Mouse (Mus musculus): ENCODE measurements around the gene Zpbp2. TPM values are rescaled to one million over a fixed set of nuclear protein-coding genes. Genes with fewer than 3 reads are reported as not detected.

Zpbp2 gene
- total RNA-seq (2021), result not detected

GRCm38 (mm10) chr11:98550975-98551828 is at the start of gene Zpbp2:
Zpbp2 (plus strand) TSS chr11:98551097.
- intact Hi-C loops (cut with DNase I), result loop anchor here (2.0 kb wide), 1 partner anchor 36 kb away; the partner anchor contains the start of gene Ormdl3

DNA sequence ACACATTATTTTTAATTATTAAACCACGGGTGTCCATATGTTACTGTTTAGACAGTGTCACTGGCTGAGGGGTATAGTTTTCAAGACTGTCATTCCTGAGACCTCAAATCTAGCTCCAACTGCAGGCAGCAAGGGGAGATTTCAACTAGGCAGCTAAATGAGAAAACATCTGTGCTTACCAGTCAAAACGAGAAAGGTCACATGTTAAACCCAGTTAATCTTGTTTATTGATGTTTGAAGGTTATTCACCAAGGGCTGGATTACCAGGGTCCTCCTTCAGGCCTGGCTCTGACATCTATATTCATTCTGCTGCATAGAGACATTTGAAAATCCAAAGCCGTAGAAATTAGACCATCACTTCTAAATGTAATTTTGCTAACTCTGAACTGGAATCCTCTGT is 46.0 kb upstream of the Zpbp2 start:
- intact Hi-C loops (cut with DNase I), result no loop called here
- no peak for DNase-seq

More at GRCm38 (mm10) chr11:98550975-98551828, at the start of gene Zpbp2:
- DNase-seq, result peak; percentile 86 to 90

- DNase-seq, result peak; percentile 49 to 53
- intact Hi-C loops (cut with DNase I), result no loop called here
These were observed 41.5 kb upstream of the Zpbp2 start for GRCm38 (mm10) chr11:98509434-98509833.

DNA sequence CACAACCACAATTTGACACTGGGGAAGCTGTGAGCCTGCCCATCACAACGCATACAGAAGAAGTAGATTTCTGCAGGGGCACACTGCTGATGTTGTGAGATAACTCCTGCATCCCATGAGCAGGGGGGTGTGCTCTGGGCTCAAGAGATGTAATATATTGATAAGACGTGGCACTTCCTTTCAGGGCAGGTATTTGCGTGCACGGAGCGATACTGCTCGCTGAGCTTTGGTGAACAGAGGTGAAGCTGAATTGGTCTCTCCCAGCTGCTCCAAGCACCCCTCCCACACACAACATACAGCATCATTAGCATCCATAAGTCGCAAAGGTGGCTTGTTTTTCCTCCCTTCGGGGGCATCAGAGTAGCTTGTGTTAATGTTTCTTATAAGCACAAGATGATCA is 40.8 kb upstream of the Zpbp2 start:
- no peak for DNase-seq
- intact Hi-C loops (cut with DNase I), result no loop called here

- intact Hi-C loops (cut with DNase I), result no loop called here
- DNase-seq, result no peak
These were observed 38.0 kb upstream of the Zpbp2 start for GRCm38 (mm10) chr11:98512881-98513280.

GRCm38 (mm10) chr11:98513356-98513936 is 37.5 kb upstream of the Zpbp2 start:
- DNase-seq, result no peak
- intact Hi-C loops (cut with DNase I), result no loop called here

GRCm38 (mm10) chr11:98520468-98520867 is 30.4 kb upstream of the Zpbp2 start:
- DNase-seq, result no peak
- intact Hi-C loops (cut with DNase I), result no loop called here

- DNase-seq, result no peak
- intact Hi-C loops (cut with DNase I), result no loop called here
These were observed 25.8 kb upstream of the Zpbp2 start for GRCm38 (mm10) chr11:98525140-98525539.

DNA sequence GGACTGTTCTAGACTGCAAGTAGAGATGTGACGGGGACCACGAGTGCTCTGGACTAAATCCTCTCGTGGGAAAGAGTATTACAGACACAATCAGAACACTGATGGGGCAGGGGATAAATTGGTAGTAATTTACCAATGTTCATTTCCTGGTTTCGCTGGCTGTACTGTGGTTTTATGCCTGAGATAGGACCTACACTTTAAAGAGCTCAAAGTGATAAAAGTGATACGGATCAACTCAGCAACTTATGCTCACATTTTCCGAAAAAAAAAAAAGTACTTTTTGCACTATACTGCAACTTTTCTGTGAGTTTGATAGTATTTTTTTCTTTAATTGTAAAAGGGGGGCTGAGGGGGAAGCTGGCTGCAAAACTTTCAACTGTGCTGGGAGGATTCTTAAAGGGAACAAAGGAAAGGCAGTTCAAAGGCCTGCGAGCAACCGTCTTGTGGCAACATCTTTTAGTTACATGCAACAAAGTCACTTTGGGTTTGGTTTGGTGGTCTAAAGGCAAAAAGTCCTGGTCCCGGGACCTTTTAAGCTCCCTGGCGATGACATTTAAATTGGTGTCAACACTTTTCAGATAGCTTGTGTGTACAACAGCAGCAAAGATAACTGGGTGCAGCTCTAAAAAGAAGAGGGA is 24.0 kb upstream of the Zpbp2 start:
- intact Hi-C loops (cut with DNase I), result no loop called here
- DNase-seq, result no peak

DNA sequence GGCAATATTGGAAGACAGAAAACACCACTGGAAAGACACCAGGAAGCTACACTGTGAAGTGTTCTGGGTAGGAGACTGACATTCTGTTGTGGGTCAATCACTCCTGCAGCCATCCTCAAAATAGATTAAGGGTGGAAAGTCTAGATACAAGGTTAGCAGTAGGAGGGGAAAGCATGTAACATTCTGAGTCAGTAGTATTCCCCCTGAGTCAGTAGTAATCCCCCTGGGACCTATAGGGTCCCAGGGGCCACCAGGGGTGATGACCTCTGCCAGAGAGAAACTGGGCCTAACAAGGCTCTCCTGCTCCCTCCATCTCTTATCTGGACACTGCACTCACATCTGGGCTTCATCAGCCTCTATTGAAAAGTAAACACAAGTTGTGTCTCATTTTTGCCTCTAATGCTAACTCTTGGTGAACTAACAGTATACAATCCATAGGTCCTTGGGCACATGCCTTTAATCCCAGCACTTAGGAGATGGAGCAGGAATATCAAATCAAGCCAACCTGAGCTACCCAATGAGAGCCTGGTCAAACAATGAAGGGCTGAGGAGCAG is 13.3 kb upstream of the Zpbp2 start:
- intact Hi-C loops (cut with DNase I), result no loop called here
- no peak for DNase-seq

DNA sequence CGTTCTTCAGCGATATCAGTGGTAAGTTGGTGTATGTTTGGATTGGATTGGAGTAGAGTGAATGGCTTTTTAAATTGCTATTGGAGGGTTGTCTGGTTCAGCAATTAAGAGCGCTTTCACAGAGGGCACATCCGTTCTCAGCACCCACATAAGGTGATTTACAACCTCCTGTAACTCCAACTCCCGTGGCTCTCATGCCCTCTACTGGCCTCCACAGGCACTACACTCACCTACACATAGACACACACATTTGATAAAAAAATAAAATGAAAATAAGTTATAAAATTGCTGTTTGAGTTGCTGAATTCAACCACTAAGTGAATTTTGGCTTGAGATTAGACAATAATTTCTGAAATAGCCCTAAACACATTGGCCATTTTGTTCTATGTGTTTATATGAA is 10.6 kb upstream of the Zpbp2 start:
- intact Hi-C loops (cut with DNase I), result no loop called here

GRCm38 (mm10) chr11:98542553-98542952 is 8.3 kb upstream of the Zpbp2 start:
- DNase-seq, result no peak
- intact Hi-C loops (cut with DNase I), result no loop called here

More for the DNA sequence above, 10.6 kb upstream of the Zpbp2 start:
- no peak for DNase-seq

GRCm38 (mm10) chr11:98543414-98543813 is 7.5 kb upstream of the Zpbp2 start:
- intact Hi-C loops (cut with DNase I), result no loop called here
- no peak for DNase-seq

GRCm38 (mm10) chr11:98544890-98545677 is 5.8 kb upstream of the Zpbp2 start:
- intact Hi-C loops (cut with DNase I), result no loop called here
- no peak for DNase-seq

GRCm38 (mm10) chr11:98545711-98546231 is 5.1 kb upstream of the Zpbp2 start, which contains the start of gene Ikzf3:
Ikzf3 (minus strand) TSS chr11:98546031.
- intact Hi-C loops (cut with DNase I), result no loop called here
- peak; percentile 14 to 40 for DNase-seq

GRCm38 (mm10) chr11:98546529-98547307 is 4.2 kb upstream of the Zpbp2 start:
- no peak for DNase-seq
- intact Hi-C loops (cut with DNase I), result no loop called here

GRCm38 (mm10) chr11:98547308-98547693 is 3.6 kb upstream of the Zpbp2 start:
- no peak for DNase-seq
- intact Hi-C loops (cut with DNase I), result no loop called here

DNA sequence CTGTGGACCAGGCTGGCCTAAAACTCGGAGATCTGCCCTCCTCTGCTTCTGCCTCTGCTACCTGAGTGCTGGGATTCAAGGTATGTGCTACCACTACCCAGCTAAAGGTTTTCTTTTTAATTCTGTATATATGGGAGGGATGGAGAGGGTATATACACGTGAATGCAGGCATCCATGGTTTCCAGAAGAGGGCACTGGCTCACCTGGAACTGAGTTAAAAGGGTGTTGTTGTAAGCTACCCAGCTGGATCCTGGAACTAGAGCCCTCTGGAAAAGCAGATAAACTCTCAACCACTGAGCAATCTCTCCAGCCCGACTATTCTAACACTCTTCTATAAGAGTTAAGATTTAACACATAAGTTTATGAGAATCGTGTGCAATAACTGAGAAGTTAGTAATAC is 1.5 kb upstream of the Zpbp2 start:
- intact Hi-C loops (cut with DNase I), result no loop called here
- no peak for DNase-seq

DNA sequence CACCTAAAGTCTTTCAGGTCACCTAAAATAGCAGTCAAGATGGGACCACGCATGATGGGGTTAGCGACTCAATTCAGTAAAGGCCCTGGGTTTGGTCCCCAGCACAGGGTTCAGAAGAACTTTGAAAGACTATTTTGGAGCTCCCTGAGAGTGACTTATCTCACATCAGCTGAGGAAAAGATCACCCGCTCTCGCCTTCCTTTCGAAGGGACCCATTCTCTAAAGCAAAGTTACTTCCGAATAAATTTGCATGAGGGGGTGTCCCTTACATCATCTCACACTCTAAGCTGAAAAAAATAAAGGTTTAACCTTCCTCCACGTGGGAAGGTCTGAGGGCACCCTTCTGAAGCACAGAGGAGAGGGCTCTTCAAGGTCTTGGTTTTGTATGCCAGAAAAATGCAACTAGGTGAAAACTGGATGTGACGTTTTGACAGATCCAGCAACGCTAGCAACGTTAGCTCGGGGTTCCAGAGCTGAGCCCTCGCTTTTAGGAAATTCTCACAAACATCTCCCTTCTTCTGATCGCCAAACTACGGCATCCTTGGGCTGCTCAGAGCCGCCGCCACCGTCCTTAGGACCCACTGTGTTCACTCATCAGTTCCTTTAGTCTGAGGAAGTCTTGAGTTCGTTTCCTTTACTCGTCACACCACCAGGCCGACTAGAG is 454 bp upstream of the Zpbp2 start:
- DNase-seq, result no peak
- intact Hi-C loops (cut with DNase I), result loop anchor here (2.0 kb wide), 1 partner anchor 36 kb away; the partner anchor contains the start of gene Ormdl3

Measured in heart, postnatal 36 days (tissue).